Mouse (Mus musculus): ENCODE data around the gene Nbea. TPM values are rescaled to one million over a fixed set of nuclear protein-coding genes. Genes with fewer than 3 reads are reported as not detected.

The Nbea gene
- 25.7 and 27.2 TPM in 2 replicates for polyA plus RNA-seq (2014; fragmentation: Nextera tagmentation; extraction: Ambion mirVana)

DNA sequence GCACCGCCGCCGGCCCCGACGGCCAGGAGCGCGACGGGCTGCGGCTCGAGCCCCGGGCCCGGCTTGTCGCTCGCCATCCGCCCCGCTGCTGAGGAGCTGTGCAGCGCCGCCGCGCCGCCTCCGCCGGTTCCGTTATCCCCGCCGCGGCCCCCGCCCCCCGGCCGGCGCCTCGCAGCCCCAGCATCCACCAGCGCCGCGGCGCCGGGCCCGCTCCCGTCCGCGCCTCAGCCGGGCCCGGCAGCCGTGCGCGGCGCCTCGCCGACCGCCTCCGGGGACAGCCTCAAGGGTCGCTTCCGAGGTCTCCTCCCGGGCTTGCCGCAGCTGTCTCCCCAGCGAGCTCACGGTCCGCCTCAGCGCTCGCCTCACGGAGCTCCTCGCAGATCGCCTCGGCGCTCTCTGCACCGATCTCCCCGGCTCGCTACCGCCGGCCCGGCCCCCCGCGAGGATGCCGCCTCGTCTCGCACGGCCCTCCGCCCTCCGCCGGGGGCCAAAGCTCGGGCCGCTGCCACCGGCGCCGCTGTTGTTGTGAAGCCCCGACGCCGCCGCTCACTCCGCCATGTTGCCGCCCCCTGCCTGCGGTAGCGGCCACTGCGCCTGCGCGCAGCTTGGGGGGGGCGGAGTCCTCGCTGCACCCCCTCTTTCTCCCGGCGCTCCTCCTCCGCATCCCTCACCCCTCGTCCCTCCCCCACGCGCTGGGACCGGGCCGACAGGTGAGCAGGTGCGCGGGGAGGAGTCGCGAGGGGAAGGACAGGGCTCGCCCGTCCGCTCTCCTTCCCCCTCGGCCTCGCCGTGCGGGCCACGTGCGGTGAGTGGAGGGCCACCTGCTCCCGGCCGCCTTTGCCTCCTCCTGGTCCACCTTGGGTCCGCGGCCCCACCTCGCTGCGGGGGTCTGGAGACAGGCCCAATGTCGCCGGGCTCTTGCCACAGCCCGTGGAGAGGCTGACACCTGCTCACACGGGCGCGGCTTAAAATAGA lies at the start of gene Nbea:
Gene Nbea, minus strand, starts transcription at position 543 of the 975 bp plus-strand sequence.
- ATAC-seq (ENCODE audit: low FRiP score), result peak; percentile 84
- WGBS, result under 1% methylated on average over 75 of the region's 131 CpGs
- H3K4me1 ChIP-seq (ENCODE audit: control insufficient read depth, insufficient read depth, low read length), result peaks cover 12% of the 10 kb centered on the region
- H3K27ac ChIP-seq (ENCODE audit: low read depth, low read length), result peak within 1 kb of the TSS; percentile 88
- no peaks in the 10 kb centered on the region for H3K36me3 ChIP-seq (ENCODE audit: control insufficient read depth, insufficient read depth, low read length)
- no peaks in the 10 kb centered on the region for H3K9me3 ChIP-seq (ENCODE audit: control insufficient read depth, low read length)
- H3K4me3 ChIP-seq (ENCODE audit: low read depth, low read length), result peak within 1 kb of the TSS; percentile 96
- peak within 1 kb of the TSS; percentile 91 for H3K4me2 ChIP-seq
- H3K9ac ChIP-seq (ENCODE audit: low read length), result peak within 1 kb of the TSS; percentile 97
- DNase-seq (ENCODE audit: low spot score, missing footprints), result peak; percentile 99
- H3K27me3 ChIP-seq (ENCODE audit: control insufficient read depth, insufficient read depth, low read length), result no peaks in the 10 kb centered on the region

DNA sequence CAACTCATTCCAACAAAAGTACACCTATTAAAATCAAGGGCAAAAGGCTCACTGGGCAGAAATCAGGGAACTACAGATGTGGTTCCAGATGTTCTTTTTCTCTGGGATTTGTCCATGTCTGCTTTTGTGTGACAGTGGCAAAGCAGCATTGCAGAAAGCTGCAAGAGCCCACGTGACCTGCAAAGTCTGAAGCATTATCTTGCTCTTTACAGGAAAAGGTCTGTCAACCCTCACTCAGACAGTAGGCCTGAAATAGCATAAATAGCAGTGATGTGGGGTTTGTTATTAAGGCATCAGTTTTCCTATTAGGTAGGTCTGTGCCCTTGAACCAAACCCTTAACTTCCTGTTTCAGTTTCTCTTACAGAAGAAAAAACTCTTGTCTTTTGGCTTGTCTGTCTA lies 45.8 kb upstream of the Nbea start:
- no peak overlapping the region for H3K27ac ChIP-seq (ENCODE audit: low read depth, low read length)
- no peak overlapping the region for H3K9ac ChIP-seq (ENCODE audit: low read length)
- 68% methylated on average over 1 of the region's 1 CpGs for WGBS
- ATAC-seq (ENCODE audit: low FRiP score) (no peak), DNase-seq (ENCODE audit: low spot score, missing footprints) (no peak)
- no peak overlapping the region for H3K4me2 ChIP-seq
- H3K9me3 ChIP-seq (ENCODE audit: control insufficient read depth, low read length), result no peaks in the 10 kb centered on the region
- H3K27me3 ChIP-seq (ENCODE audit: control insufficient read depth, insufficient read depth, low read length), result no peaks in the 10 kb centered on the region
- H3K4me1 ChIP-seq (ENCODE audit: control insufficient read depth, insufficient read depth, low read length), result no peaks in the 10 kb centered on the region
- H3K4me3 ChIP-seq (ENCODE audit: low read depth, low read length), result no peak overlapping the region
- no peaks in the 10 kb centered on the region for H3K36me3 ChIP-seq (ENCODE audit: control insufficient read depth, insufficient read depth, low read length)

DNA sequence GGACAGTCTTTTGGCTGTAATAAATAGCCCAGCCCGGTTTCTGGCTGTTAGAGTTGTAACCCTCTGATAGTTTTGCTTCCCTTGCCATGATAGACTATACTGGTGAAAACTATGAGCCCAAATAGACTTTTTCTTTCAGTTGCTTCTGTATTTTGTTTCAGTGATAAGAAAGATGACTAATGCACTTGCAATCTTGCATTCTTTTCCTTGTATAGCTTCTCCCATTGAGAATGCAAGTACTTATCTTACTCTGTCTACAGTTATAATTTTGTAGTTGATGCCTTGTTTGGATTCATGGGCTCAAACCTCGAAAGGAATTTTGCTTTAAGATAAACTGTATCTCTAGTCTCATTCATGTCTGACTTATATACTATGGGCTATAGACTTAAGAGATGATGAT lies 32.5 kb upstream of the Nbea start:
- H3K4me2 ChIP-seq, result no peak overlapping the region
- no peak overlapping the region for H3K27ac ChIP-seq (ENCODE audit: low read depth, low read length)
- ATAC-seq (ENCODE audit: low FRiP score) (no peak), DNase-seq (ENCODE audit: low spot score, missing footprints) (no peak)
- H3K36me3 ChIP-seq (ENCODE audit: control insufficient read depth, insufficient read depth, low read length), result no peaks in the 10 kb centered on the region
- no peak overlapping the region for H3K4me3 ChIP-seq (ENCODE audit: low read depth, low read length)
- H3K9ac ChIP-seq (ENCODE audit: low read length), result no peak overlapping the region
- H3K4me1 ChIP-seq (ENCODE audit: control insufficient read depth, insufficient read depth, low read length), result no peaks in the 10 kb centered on the region
- no peaks in the 10 kb centered on the region for H3K9me3 ChIP-seq (ENCODE audit: control insufficient read depth, low read length)
- WGBS, result 82% methylated on average over 2 of the region's 2 CpGs
- no peaks in the 10 kb centered on the region for H3K27me3 ChIP-seq (ENCODE audit: control insufficient read depth, insufficient read depth, low read length)

DNA sequence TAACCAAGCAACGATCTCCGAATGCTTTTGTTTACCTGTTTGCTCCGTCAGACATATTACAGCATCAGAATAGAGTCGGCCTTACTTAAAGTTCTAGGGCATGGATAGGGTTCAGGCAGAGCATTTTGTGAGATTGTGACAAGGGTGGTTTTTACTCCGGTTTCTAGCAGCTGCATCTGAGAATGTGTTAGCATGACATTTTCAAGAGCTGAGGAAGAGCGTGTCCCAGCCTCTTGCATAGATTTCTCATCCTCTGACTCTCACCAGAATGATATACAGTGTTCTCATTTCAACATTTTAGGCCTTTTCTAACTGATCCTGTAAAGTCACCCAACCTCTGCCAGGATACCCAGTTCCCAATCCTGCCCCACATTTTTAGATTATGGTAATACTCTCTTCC lies 20.5 kb upstream of the Nbea start:
- ATAC-seq (ENCODE audit: low FRiP score) (no peak), DNase-seq (ENCODE audit: low spot score, missing footprints) (no peak)
- Histone ChIP-seq H3K9me3 (ENCODE audit: control insufficient read depth, low read length) (no peaks in the 10 kb centered on the region), H3K4me3 (ENCODE audit: low read depth, low read length) (no peak overlapping the region), H3K4me2 (no peak overlapping the region), H3K27ac (ENCODE audit: low read depth, low read length) (no peak overlapping the region), H3K27me3 (ENCODE audit: control insufficient read depth, insufficient read depth, low read length) (no peaks in the 10 kb centered on the region), H3K4me1 (ENCODE audit: control insufficient read depth, insufficient read depth, low read length) (no peaks in the 10 kb centered on the region), H3K9ac (ENCODE audit: low read length) (no peak overlapping the region), H3K36me3 (ENCODE audit: control insufficient read depth, insufficient read depth, low read length) (no peaks in the 10 kb centered on the region)
- whole genome bisulfite sequencing, result 81% methylated on average over 6 of the region's 6 CpGs

DNA sequence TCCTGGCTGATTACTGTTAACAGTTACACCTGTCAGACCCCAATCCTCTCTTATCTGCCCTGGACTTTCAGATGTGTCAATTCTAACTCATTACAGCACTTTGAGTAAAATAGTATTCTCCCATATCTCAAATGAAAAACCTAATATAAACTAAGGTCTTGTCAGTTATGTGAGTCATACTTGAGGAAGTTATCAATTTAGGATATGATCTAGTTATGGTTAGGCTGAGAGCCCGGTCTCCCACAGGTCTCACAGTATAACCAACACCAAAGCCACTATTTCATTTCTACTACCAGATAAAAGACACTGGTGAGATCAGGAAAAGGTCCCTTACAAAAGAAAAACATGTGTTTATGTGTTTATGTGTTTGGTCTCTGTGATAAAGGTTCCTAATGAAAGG lies 4.7 kb upstream of the Nbea start:
- ATAC-seq (ENCODE audit: low FRiP score), result no peak
- no peaks in the 10 kb centered on the region for H3K9me3 ChIP-seq (ENCODE audit: control insufficient read depth, low read length)
- no peaks in the 10 kb centered on the region for H3K27me3 ChIP-seq (ENCODE audit: control insufficient read depth, insufficient read depth, low read length)
- DNase-seq (ENCODE audit: low spot score, missing footprints), result no peak
- WGBS, result 90% methylated on average over 1 of the region's 1 CpGs
- no peak overlapping the region for H3K4me2 ChIP-seq
- no peak overlapping the region for H3K4me3 ChIP-seq (ENCODE audit: low read depth, low read length)
- H3K9ac ChIP-seq (ENCODE audit: low read length), result no peak overlapping the region
- H3K27ac ChIP-seq (ENCODE audit: low read depth, low read length), result no peak overlapping the region
- H3K36me3 ChIP-seq (ENCODE audit: control insufficient read depth, insufficient read depth, low read length), result no peaks in the 10 kb centered on the region
- H3K4me1 ChIP-seq (ENCODE audit: control insufficient read depth, insufficient read depth, low read length), result no peaks in the 10 kb centered on the region

DNA sequence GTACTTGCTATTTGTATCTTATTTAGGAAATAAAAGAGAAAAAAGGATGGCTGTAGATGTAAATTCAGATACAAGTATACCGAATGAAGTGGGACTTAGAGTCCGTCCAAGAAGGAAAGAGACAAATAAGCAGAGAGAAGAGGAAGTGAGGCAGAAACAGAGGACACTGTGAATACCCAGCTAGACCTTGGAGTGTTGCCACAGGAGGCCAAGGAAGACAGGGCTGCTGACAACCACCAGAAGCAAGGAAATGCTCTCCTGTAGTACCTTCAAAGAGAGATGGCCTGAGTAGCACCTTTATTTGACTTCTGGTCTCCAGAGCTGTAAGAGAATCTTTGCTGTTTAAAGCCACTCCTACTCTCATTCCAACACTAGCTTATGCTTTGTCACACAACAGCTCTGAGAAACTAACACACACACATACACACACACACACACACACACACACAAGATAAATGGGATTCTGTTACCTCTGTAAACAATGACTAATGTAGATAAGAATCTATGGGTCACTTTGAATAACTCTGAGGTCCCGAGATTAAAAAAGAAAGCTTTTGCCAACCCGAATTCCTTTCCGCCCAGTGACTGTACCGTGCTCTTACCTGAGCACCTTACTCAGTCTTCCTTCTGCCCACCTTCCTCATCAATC lies 3.8 kb upstream of the Nbea start:
- peaks cover under 1% of the 10 kb centered on the region; the same call in 1 of the 2 replicates for H3K4me1 ChIP-seq (ENCODE audit: control insufficient read depth, insufficient read depth, low read length)
- H3K9me3 ChIP-seq (ENCODE audit: control insufficient read depth, low read length), result no peaks in the 10 kb centered on the region
- no peak overlapping the region for H3K9ac ChIP-seq (ENCODE audit: low read length)
- no peaks in the 10 kb centered on the region for H3K36me3 ChIP-seq (ENCODE audit: control insufficient read depth, insufficient read depth, low read length)
- H3K27me3 ChIP-seq (ENCODE audit: control insufficient read depth, insufficient read depth, low read length), result no peaks in the 10 kb centered on the region
- whole genome bisulfite sequencing, result 83% methylated on average over 6 of the region's 6 CpGs
- H3K27ac ChIP-seq (ENCODE audit: low read depth, low read length), result no peak overlapping the region
- ATAC-seq (ENCODE audit: low FRiP score) (no peak), DNase-seq (ENCODE audit: low spot score, missing footprints) (no peak)
- no peak overlapping the region for H3K4me2 ChIP-seq
- no peak overlapping the region for H3K4me3 ChIP-seq (ENCODE audit: low read depth, low read length)

DNA sequence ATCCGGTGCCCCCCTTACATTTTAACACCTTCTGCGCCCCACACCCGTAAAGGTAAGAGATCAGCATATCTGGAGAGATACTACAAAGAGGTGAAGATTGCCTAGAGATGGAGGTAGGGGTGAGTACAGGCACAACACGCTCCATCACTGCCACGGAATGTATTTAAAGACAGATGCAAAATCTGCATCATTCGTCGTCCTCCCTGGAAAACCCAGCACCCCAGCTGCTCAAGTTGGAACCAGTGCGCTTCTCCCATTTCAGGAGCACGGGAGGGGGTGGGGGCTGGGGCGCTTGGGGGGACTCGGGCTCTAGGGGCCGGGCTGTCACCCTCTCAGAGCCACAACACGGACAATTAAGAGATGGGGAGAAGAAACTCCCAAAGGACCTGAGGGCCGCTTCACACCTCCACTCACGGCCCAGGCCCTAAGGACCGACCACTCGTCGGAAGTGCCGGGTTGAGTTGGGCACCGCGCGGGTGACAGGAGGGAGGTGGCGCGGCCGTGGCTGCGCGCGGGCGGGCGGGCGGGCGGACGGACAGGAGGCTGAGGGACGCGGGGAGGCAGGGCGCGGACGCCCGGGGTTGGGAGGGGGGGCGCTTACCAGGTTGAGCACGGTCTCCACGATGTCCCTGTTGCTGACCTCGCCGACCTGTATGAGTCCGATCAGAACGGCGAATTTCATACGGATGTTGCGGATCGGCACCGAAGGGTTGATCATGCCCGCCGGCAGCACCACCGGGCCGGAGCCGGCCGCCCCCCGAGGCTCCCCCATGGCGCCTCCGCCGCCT lies 936 bp downstream of the Nbea start:
- WGBS, result under 1% methylated on average over 35 of the region's 61 CpGs
- peak; percentile 93 for DNase-seq (ENCODE audit: low spot score, missing footprints)
- Histone ChIP-seq H3K4me2 (peak overlapping the region; percentile 91), H3K27ac (ENCODE audit: low read depth, low read length) (peak overlapping the region; percentile 88), H3K36me3 (ENCODE audit: control insufficient read depth, insufficient read depth, low read length) (no peaks in the 10 kb centered on the region), H3K9me3 (ENCODE audit: control insufficient read depth, low read length) (no peaks in the 10 kb centered on the region), H3K9ac (ENCODE audit: low read length) (peak overlapping the region; percentile 97), H3K4me1 (ENCODE audit: control insufficient read depth, insufficient read depth, low read length) (peaks cover 12% of the 10 kb centered on the region), H3K4me3 (ENCODE audit: low read depth, low read length) (peak overlapping the region; percentile 96), H3K27me3 (ENCODE audit: control insufficient read depth, insufficient read depth, low read length) (no peaks in the 10 kb centered on the region)
- ATAC-seq (ENCODE audit: low FRiP score), result peak; percentile 64

DNA sequence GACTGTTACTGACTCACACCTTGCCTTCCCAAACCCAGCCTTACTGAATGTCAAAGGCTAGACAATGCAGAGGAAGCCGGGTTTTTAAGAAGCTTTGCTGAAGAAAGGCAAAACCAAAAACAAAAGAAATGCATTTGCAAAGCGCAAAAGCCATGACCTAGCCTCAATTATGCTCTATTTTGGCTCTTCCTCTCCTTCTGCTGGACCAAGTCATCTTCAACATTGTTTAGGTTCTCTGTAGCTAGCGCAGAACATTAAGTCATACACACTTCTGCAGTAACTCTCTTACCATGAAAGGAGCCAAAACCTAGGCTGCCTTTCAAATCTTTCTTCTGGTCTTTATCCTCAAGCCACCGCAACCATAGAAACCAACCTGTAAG lies 1.5 kb downstream of the Nbea start:
- DNase-seq (ENCODE audit: low spot score, missing footprints), result peak; percentile 93
- Histone ChIP-seq H3K36me3 (ENCODE audit: control insufficient read depth, insufficient read depth, low read length) (no peaks in the 10 kb centered on the region), H3K9me3 (ENCODE audit: control insufficient read depth, low read length) (no peaks in the 10 kb centered on the region), H3K27me3 (ENCODE audit: control insufficient read depth, insufficient read depth, low read length) (no peaks in the 10 kb centered on the region), H3K27ac (ENCODE audit: low read depth, low read length) (no peak overlapping the region; the same call in 1 of the 2 replicates), H3K4me1 (ENCODE audit: control insufficient read depth, insufficient read depth, low read length) (peaks cover 12% of the 10 kb centered on the region), H3K4me3 (ENCODE audit: low read depth, low read length) (peak overlapping the region; percentile 96), H3K4me2 (peak overlapping the region; percentile 91), H3K9ac (ENCODE audit: low read length) (peak overlapping the region; percentile 97)
- 3% methylated on average over 4 of the region's 4 CpGs for WGBS
- no peak for ATAC-seq (ENCODE audit: low FRiP score)

All from midbrain, embryonic 11.5 days (tissue).